Mouse (Mus musculus) fat pad, adult 2 months (tissue): ENCODE data around the gene Gpr153.
"Not testable (repeated sequence)": the region's sequence is repeated elsewhere in the genome, so short reads cannot be mapped to it uniquely, and the experiment has no call there.

Experiments used
- DNase-seq: peaks from one replicate; pipeline ENCODE4 v3.0.0-alpha.2; 2011; ENCODE audit warnings: low read depth, low spot score; ENCODE audit errors: extremely low read depth

Gene Gpr153

DNA sequence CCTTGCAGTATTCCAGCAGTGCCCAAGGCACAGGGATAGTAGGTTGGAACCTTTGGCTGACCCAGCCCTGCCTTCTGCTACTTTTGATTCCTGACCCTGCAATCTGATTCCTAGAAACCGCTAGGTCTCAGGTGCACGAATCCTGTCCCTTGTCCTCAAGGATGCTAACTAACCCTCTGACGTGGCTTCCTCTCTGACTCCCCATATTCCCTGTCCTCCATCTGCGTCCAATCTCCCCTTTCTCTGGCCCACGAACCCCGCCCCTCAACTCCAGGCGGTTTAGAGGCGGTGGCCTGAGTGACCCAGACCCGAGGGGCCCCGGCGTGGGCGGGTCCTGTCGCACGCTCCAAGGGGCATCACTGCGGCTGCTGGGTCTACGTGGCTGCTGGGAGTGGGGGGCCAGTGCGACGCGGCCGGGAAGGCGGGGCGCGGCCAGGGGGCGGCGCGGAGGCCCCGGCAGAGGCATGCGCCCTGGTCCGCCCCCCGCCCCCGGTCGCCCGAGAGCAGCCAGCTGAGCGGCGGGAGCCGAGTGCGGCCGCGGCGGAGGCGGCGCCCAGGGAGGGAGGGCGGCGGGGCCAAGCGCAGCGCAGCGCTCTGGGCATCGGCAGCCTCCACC, at the start of gene Gpr153:
Gpr153 (plus strand) TSS at position 612 of the 616 bp plus-strand sequence.
- no peak for DNase-seq

DNA sequence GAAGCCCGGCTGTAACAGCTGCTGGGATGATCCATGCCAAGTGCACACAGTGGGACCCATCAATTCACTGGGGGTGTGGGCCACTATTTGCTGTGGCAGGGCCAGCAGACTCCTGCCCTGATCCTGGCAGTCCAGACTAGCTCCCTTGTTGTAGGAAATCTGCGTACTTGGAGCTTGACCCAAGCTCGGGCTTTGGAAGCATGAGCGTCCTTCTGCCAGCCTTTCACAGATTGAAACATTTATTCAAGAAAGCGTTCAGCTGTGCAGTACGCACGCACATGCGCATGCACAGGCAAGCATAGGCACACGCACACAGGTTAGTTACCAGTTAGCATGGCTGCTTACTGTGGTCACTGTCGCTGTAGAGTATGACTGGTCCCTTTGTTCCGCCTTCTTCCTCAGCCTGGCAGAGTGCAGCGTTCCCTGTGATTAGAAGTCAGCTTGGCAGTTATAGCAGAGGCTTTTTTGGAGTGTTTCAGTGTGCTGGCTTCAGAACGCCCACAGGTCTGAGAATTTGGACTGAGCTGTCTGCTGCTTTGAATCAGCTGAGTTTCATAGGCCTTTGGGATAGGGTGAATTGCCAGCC, 47.0 kb upstream of the Gpr153 start:
- peak; percentile 71 for DNase-seq

DNA sequence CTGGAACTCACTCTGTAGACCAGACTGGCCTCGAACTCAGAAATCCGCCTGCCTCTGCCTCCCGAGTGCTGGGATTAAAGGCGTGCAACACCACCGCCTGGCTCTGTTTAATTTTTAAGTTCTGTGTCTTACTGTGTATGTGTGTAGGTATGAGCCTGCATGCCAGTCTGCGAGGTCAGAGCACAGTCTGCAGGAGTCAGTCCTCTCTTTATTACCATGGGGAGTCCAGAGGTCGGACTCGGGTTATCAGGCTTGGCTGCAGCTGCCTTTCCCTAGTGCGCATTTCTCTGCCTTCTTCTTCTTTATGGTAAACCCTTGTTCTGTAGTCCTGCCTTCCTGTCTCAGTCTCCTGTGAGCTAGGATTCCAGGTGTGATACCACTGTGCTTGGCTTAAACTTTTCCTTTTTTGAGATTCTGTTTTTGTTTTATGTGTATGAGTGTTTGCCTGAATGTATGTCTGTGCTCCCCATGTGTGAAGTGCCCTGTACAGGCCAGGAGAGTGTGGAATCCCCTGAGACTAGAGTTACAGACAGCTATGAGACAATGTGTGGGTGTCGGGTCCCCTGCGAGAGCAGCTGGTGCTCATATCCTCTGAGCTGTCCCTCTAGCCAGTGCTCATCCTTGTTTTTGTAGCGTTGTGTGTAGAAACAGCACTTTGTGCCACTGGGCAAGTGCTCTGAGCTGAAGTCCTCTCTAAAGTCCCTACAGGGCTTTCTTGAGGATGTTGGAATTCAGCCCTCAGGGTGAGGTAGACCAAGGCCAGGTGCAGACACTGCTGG, 46.1 kb upstream of the Gpr153 start:
- DNase-seq, result no peak

DNA sequence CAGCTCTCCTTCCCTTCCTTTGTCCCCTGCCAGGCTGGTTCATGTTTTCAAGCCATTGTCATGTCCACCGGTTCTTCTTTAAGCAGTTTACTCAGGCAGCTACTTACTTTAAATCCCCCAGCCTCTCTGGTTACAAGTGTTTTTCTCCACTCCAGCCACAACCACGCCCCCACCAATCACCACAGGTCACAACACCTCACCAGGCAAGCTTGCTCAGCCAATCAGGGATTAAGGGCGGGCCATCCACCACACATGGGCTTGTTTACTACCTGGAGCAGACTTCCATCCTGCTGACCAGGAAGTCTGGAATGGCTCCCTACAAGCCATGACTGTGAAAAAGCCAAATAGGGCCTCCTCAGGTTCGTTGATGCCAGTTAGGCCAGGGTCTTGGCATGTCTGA, 43.7 kb upstream of the Gpr153 start:
- not testable (repeated sequence) for DNase-seq

DNA sequence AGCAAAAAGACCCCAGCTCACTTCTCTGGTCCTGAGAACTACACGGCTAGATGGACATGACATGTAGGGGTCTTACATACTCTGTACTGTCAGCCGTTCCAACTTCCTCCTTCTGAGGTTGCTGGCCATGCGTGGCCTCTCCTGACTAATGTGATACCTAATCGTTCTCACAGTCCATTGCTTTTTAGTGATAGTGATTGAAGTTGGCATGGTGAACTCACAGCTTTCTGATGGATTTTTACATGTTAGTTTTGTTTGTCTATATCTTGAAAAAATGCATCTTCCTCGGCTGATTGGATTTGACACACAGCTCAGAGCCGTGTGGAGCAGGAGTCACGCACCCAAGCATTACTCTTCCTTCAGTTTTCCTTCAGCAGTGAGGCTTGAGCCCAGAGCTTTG, 42.7 kb upstream of the Gpr153 start:
- no peak for DNase-seq

DNA sequence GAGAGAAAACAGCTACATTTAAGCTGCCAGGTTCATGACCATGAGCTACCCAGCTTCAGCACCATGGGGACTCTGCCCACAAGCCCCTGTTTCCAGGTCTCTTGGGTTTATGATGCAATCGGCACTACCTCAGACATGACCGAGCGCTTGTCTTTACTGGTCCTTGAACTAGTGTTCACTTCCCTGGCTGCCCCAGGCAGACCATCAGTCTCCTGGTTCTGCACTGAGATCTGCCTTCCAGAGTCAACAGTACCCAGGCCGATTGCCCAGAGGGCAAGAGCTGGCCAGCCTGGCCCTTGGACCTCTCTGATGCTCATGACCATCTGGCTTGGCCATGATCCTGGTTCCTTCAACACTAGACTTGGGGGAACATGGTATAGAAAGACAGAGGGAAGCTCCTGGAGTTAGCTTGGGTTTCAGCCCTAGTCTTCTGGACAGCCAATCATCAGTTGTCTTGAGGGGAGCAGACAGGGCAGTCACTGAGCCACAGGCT, 41.6 kb upstream of the Gpr153 start:
- no peak for DNase-seq

DNA sequence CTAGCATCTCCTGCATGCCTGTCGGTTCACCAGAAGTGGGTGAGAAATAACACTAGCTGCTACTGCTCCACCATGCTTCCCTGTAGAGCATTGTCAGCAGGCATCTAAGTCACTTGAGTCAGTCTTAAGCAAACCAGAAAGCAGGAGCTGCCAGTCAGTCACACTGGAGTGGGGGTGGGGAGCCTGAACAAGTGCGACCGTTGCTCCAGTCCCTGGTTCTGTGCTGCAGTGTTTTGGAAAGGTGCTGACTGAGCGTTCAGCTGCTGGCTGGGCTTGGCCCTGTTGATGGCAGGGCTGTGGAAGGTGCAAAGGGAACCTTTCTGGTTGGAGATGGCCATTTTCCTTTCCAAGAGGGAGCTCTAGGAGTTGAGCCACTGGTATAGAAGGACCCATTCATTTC, 34.1 kb upstream of the Gpr153 start:
- DNase-seq, result no peak

DNA sequence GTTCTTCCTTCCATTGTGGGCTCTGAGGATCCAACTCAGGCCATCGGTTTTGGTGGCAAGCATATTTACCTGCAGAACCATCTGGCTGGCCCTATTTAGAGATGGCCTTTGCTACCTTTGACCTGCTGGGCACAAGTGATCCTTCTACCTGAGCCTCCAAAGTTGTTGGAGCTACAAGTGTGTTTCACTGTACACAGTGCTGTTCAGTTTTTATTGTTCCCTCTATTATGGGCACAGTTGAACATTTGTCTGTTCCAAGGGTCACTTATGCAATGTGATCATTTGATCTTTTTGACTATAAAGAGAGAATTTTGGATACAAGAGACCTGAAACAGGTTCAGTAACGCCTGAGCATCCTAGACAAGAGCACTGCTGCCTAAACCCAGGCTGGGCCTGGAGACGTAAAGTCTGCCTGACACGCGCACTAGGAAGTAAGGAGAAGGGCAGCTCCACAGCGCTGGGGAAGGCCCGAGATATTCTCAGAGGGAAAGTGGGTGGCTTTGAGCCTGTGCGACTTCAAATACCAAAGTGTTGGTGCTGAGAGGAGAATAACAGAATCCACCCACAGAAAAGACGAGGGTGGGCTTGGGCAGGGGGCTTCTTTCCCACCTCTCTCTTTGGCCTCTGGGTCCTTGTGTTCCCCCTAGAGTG, 30.7 kb upstream of the Gpr153 start:
- no peak for DNase-seq

DNA sequence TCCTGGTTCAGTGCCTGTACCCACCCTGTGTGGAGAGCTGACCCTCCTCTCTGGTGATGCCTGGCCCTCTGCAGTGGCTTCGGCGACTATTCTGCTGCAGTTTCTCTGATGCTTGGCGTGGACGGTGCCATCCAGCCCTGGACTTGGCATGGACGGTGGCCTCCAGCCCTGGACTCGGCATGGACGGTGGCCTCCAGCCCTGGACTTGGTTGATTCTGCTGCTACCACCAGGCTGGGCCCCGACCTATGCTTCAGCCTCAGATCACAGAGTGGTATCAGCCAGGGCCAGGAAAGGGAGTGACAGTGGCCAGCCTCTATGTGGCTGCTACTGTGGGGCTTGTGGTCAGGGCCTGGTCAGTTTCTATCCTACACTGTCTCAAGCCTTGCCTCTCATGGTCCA, 30.1 kb upstream of the Gpr153 start:
- no peak for DNase-seq

DNA sequence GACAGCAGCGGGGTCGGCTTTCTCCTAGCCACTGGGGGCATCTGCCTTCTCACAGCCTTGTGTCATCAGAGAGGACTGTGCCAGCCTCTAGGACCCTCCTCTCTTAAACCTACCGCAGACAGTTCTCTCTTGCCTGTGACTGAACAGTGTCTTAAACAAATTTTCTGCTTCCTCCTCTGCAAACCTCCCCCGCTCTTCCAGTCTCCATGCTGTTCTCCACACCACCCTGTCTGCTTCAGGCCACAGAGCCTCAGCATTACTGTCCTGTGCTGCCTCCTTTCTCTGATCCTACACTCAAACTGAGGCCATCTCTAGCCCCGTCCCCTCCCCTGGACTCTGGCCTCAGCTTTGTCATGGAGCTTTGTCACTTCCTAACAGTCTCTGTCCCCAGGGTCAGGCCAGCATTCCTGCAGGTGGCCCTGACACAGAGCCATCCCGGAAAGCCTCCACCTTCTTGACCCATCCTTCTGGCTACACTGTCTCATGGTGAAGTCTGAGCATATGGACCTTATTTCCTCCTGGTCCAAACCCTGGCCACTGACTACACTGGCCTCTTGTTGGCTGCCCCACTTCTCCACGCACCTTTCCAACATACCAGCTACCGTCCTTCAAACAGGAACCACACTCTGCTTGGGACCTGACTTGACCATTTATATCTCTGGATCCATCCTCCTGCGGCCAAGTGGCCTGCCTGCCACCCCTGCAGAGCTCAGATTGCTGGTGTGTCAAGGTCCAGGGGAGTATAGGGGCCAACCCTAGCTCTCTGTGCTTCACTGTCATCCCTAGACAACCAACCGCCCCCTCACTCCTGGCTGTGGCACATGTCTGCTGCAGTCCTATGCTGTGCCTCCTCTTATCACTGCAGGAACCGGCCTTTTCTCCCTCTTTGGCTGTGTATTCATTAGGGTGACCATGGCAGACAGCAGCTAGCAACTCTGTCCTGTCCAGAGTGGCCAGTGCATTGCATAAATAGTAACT, 29.2 kb upstream of the Gpr153 start:
- DNase-seq, result no peak

DNA sequence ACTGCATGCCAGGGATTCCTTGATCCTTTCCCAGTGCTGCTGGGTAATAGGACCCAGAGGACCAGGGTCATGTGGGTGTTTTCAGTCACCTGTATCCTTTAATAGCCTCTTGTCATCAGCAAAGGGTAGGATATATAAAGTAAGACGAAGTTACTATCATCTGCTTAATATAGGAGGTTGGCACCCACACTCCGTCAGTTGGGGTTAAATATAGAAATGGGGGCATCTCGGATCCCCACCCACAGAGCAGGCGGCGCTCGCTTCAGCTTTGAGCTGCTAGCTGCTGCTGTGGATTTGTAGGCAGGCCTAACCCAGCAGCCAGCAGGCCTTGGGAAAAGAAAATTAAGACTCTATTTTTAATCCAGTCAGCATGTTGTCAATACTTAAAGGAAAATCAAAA, 28.0 kb upstream of the Gpr153 start:
- no peak for DNase-seq

DNA sequence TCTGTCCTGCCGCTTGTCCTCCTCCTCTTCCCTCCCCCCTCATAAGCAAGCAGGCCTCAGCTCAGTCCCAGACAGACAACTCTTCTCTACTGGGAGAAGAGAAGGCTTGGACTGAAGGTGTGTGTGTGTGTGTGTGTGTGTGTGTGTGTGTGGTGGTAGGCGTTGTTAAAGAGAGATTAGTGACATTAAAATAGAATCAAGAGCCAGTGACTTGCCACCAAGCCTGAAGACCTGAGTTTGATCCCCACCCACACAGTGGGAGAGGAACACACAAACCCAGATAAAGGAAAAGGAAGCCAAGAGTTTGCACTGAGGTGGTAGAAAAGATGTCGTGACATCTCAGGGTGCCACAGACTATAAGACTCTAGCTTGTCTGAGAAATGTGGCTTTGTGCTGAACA, 26.8 kb upstream of the Gpr153 start:
- DNase-seq, result no peak

DNA sequence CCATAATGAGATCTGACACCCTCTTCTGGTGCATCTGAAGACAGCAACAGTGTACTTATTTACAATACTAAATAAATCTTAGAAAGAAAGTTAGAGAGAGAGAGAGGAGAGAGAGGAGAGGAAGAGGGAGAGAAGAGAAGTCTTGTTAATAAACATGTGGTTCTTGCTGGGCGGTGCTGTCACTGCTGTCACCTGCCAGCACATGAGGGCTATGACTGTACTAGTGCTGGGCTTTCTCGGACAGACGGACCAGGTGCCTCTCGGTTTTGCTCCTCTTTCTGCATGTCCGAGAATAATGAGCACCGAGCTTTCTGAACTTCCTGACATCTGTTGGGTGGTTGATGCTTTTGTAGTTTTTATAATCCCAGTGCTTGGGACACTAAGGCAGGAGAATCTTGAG, 23.4 kb upstream of the Gpr153 start:
- DNase-seq, result no peak

DNA sequence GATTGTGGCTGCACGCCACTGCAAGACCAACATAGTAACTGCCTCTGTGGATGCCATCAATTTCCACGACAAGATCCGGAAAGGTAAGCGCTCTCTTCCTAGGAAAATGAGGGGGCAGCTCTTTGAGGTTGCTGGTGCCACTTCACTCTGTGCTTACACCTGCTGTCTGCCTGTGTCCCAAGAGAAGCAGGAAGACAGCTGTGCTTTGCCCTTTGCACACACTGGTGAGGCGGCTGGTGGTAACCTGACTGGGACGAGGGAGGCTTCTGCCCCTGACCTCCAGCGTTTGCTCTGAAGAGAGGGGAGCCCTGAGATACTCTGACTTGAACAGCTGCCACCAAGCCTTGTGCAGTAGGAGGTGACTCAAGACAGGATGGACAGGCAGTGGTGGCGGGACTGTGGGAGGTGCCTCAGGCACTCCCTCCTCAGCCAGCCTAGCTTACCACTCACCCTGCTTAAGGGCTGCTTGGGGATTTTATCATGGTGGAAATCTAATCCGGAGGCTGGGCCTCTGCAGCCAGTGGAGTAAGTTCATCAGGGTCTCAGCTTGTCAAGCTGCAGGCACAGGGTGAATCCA, 20.8 kb upstream of the Gpr153 start:
- DNase-seq, result no peak

DNA sequence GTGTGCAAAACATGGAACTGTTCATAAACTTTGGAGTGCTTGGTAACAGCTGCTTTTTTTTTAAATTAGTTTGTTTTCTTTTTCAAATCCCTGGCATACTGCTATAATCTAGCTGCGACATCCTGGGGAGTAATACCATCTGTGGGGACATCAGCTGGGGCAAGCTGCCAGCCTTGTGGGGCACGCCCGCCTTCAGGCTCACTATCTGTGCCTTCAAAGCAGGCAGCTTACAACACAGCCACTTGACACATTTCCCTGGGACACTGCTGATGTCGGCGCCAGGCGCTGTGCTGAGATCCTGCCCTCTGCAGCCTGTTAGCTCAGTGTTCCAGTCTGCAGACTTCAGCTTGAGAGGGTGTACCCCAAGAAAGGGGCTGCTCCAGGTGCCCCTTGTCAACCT, 17.0 kb upstream of the Gpr153 start:
- DNase-seq, result no peak

DNA sequence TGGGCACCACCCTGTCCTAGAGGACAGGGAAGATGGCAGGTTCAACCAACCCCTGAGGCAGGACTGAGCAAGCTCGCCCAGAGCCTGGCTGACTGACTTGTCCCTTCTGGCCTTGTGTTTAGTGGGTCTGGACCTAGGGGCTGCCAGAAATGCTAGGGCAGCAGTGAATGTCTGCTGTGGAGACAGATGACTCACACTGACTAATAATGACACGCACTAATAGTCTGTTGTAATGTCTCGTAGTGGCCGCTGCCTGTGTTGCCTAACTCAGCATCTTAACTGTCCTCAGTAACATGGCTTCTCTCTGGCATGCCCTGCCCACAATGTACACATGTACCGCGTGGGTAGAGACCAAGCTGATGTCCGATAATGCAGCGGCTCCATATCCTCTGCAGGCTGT, 13.6 kb upstream of the Gpr153 start:
- peak; percentile 26 for DNase-seq

DNA sequence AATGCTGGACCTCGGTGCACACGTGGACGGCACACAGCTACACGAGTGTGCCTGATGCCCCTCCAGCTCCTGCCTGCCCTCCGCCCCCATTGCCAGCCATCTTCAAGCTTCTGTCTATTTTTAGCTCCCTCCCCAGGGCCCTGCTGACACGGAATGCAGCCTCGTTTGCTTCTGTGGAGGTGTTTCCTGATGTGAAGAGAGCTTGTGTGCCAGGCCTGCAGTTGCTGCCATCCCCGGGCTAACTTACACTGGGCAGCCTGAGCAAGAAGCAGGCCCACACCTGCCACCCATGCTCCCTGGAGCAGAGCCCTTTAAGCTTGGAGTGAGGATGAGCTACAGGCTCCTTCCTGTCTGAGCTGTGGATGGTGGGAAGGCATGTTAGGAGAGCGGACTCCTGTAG, 11.8 kb upstream of the Gpr153 start:
- DNase-seq, result no peak

DNA sequence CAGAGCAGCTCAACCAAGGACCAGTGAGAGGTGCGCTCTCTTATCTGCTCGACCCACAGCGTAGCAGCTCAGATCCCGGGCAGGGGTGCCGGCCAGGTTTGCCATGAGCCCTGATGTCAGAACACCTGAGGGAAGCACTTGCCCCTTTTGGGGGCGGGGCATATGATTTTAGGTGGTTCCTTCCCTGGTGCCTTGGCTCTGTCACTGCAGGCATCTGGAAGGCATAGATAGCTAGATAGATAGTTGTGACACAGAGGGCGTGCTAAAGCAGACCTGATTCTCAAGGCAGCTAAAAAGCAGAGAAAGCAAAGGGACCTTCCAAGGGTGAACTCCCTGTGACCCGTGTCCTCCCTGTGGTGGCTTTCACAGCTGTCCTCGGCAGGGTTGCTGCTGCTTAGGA, 10.9 kb upstream of the Gpr153 start:
- no peak for DNase-seq

DNA sequence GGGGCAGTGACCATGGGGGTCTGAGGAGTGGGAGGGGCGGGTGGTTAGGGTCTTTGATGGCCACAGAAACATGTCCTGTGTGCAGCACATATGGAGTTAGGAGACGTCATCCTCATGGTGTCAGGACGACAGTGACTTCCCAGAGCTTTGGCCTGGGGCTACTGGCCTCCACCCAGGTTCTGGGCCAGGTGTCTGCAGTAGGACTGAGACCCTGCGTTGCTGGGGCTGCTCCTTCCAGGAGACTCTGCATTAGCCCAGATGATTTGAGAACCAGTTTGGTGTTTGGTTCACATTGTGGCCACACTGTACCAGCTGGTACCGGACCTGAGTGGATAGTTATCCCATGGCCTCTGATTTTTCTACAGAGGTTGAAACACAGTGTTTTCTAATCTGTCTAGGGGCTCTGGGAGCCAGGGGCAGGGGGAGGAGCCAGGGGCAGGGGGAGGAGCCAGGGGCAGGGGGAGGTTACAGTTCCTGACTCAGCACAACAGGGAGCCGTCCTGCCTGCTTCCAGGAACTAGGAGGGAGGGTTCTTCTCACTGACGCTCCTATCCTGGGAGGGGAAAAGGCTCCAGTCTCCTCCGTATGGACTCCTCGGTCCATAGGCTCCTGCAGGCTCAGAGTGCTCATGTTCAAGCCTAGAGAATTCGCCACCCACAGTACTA, 10.4 kb upstream of the Gpr153 start:
- no peak for DNase-seq

DNA sequence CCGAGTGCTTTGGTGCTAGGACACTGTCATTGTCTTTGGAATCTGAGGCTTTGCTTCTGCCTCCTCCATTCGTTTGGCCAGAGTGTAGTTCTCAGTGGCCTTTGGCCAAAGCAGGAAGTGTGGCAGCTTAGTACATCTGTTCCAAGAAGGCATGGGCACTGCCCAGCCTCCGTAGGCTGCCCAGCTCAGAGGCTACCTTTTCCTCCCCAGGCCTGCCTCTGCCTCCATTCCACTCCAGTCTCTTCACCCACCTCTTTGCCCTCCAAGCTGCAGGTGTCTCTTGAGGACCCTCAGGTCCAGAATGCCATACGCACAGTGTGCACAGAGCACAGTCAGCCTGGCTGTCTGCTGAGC, 9.9 kb upstream of the Gpr153 start:
- DNase-seq, result no peak
